Mouse (Mus musculus) ES-Bruce4 (cell line): ENCODE measurements around the gene Klhl11. TPM values are rescaled to one million over a fixed set of nuclear protein-coding genes. Genes with fewer than 3 reads are reported as not detected.

Source experiments
- H3K27ac ChIP-seq: 2 replicates; pipeline ENCODE4 v1.5.1; 2012; ENCODE audit warnings: low read length, inconsistent platforms; ENCODE audit not compliant: insufficient read depth
- H3K27me3 ChIP-seq: 2 replicates; pipeline ENCODE4 v1.6.1; 2012; ENCODE audit warnings: mild to moderate bottlenecking, low read length, inconsistent platforms; ENCODE audit not compliant: control insufficient read depth, poor library complexity, insufficient read depth, severe bottlenecking
- H3K36me3 ChIP-seq: 2 replicates; pipeline ENCODE4 v1.6.1; 2012; ENCODE audit warnings: inconsistent platforms, mild to moderate bottlenecking, low read length, moderate library complexity; ENCODE audit not compliant: control insufficient read depth, poor library complexity, insufficient read depth, severe bottlenecking
- H3K4me1 ChIP-seq: one replicate; pipeline ENCODE4 v1.8.1; 2011; ENCODE audit warnings: low read length; ENCODE audit not compliant: control insufficient read depth, insufficient read depth
- H3K4me3 ChIP-seq: 2 replicates; pipeline ENCODE4 v1.5.1; 2011; ENCODE audit warnings: low read depth, mild to moderate bottlenecking, low read length
- H3K9ac ChIP-seq: 2 replicates; pipeline ENCODE4 v1.6.1; 2012; ENCODE audit warnings: low read depth, mild to moderate bottlenecking, inconsistent platforms; ENCODE audit not compliant: poor library complexity, severe bottlenecking
- H3K9me3 ChIP-seq: replicated peaks from 2 replicates; pipeline ENCODE4 v1.6.1; 2012; ENCODE audit warnings: mild to moderate bottlenecking, low read length, inconsistent platforms; ENCODE audit not compliant: control insufficient read depth, poor library complexity, insufficient read depth, severe bottlenecking
- CTCF ChIP-seq: IDR thresholded peaks from one replicate; pipeline ENCODE4 v1.8.1; 2011; ENCODE audit warnings: low read depth, low read length
- EP300 ChIP-seq: IDR thresholded peaks from 2 replicates; pipeline ENCODE4 v1.6.1; 2011; ENCODE audit warnings: low read depth, low read length; ENCODE audit not compliant: insufficient read depth
- POLR2A ChIP-seq: IDR thresholded peaks from one replicate; pipeline ENCODE4 v1.8.1; 2011; ENCODE audit warnings: low read length; ENCODE audit not compliant: insufficient read depth
- polyA plus RNA-seq: library from polyadenylated mRNA; stranded (reverse); fragments of >200 nt; gene quantifications from 2 replicates; pipeline ENCODE4 v1.2.4, GENCODE M21; 2011; ENCODE audit warnings: low read depth; ENCODE audit not compliant: missing spikeins, insufficient read depth, insufficient read length

Gene Klhl11
- 18.4 and 19.6 TPM in 2 replicates for polyA plus RNA-seq

DNA sequence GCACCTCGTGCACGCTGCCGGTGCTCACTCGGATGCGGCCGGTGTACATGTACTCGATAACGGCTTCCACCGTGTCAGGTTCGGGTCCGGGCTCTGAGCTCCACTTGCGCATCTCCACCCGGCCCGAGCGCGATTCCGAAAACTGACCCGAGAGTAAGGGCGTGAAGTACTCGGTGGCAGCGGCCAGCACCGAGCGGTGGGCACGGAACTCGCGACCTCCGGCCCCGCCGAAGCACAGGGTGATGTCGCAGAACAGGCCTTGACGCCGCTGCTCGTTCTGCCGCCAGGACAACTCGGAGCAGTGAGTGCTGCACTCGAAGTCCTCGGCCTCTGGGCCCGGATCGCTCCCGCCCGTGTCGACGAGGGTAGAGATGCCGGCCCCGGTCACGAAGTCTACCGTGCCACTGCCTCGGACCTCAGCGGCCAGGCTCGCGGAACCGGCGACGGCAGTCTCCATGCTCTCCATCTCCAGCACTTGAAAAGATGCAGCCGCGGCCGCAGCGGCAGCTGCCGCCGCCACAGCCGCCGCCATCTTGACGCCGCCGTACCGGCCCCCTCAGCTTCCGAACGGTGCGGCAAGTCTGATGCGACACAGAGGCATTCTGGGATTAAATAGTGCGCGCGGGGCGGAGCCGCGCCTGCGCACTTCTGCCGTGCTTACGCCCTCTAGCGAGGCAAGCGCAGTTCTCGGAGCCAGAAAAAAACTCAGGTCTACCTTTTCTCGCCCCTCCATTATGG lies at the start of gene Klhl11:
TSS of gene Klhl11 (minus strand) at position 545 of the 738 bp plus-strand sequence.
- no peak for TF ChIP-seq EP300
- TF ChIP-seq CTCF, result peak; percentile 79
- TF ChIP-seq POLR2A, result peak; percentile 73
- peak within 1 kb of the TSS; percentile 85 for H3K9ac ChIP-seq
- no peaks in the 10 kb centered on the region for H3K4me1 ChIP-seq
- H3K9me3 ChIP-seq, result no peaks in the 10 kb centered on the region
- H3K4me3 ChIP-seq, result peak within 1 kb of the TSS; percentile 92
- H3K36me3 ChIP-seq, result peaks cover 23% of the 10 kb centered on the region
- peak within 1 kb of the TSS; percentile 37; the same call in 1 of the 2 replicates for H3K27ac ChIP-seq
- H3K27me3 ChIP-seq, result no peaks in the 10 kb centered on the region

DNA sequence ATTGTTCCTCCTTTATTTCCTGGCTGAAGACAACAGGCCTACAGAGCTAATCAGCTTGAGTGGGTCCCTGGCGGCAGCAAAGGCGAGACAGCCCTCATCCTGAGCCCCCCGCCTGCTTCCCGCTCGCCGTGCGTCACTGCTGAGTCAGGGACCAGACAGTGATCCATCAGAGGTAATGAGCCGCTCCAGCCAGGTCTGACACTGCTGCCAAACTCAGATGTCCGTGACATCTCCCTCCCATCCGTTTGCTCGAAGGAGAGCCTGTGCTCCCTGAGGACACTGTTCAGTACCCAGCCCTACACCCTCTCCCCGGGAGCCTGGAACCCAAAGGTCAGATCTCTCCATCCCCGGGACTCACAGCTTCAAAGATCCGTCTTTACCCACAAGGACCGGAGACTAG lies 48.3 kb upstream of the Klhl11 start:
- H3K36me3 ChIP-seq, result peaks cover 69% of the 10 kb centered on the region
- no peak overlapping the region for H3K9ac ChIP-seq
- peaks cover 4% of the 10 kb centered on the region for H3K4me1 ChIP-seq
- no peaks in the 10 kb centered on the region for H3K9me3 ChIP-seq
- H3K27ac ChIP-seq, result no peak overlapping the region
- H3K4me3 ChIP-seq, result no peak overlapping the region
- TF ChIP-seq EP300 (no peak), CTCF (no peak), POLR2A (no peak)
- no peaks in the 10 kb centered on the region for H3K27me3 ChIP-seq

DNA sequence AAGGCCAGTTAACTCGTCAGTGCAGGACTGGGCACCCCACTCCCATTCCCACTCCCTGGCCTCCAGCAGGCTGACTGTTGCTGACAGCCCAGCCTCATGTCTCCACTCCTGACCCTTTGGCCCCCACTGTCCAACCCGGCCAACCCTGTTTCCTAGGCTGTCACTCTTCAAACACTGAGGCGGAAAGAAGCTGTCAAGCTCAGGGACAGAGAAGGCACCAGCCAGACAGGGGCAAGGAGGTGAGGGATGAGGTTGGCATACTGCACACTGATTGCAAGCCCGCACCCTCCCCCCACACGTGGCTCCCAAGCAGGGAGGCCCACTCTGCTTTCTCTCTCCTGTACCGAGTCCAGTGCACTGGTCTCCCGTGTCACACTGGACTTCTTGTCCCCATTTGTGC lies 46.6 kb upstream of the Klhl11 start:
- H3K27ac ChIP-seq, result no peak overlapping the region
- no peak for TF ChIP-seq CTCF
- TF ChIP-seq EP300, result no peak
- no peak for TF ChIP-seq POLR2A

DNA sequence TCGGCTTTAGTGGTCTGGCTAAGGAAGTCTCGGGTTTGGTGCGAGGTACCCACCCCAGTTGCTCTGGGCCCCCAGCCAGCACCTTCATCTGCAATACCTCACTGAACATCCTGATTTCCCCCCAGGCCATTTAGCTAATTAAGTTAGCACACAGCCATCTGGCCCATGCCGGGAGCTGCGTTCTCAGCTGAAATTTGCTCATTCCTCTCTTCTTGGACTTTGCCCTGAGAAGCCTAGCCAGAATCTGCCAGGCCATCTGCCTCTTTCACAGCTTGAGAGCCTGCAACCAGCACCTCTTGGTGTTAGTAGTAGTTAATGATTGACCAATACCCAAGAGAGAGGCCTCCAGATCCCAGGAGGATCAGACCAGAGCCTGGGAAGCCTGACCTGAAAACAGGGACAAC lies 45.6 kb upstream of the Klhl11 start:
- Histone ChIP-seq H3K9ac (no peak overlapping the region), H3K27me3 (no peaks in the 10 kb centered on the region), H3K36me3 (peaks cover 89% of the 10 kb centered on the region), H3K27ac (no peak overlapping the region), H3K4me3 (no peak overlapping the region), H3K9me3 (no peaks in the 10 kb centered on the region), H3K4me1 (no peaks in the 10 kb centered on the region)
- no peak for TF ChIP-seq CTCF
- no peak for TF ChIP-seq EP300
- no peak for TF ChIP-seq POLR2A

More for the DNA sequence above, 46.6 kb upstream of the Klhl11 start:
- no peaks in the 10 kb centered on the region for H3K27me3 ChIP-seq
- H3K4me1 ChIP-seq, result no peaks in the 10 kb centered on the region
- H3K9me3 ChIP-seq, result no peaks in the 10 kb centered on the region
- H3K36me3 ChIP-seq, result peaks cover 86% of the 10 kb centered on the region
- no peak overlapping the region for H3K4me3 ChIP-seq
- no peak overlapping the region for H3K9ac ChIP-seq

DNA sequence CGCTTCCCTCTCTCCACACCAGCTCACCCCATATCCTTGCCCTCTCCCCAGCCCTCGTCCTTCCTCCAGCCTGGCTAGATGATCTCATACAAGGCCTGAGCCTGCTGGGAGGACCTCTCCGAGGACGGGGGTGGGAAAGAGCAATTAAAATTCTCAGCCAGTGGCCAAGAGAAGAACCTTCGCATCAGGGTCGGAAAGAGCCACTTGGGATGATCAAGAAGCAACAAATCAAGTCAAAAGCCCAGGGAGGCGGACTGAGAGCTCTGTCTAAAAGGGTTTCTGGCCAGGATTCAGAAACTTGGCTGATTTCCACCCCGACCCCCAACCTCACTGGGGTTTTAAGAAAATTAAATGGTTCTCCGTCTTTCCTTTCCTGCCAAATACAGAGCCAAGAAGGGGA lies 43.8 kb upstream of the Klhl11 start:
- no peaks in the 10 kb centered on the region for H3K27me3 ChIP-seq
- no peak for TF ChIP-seq CTCF
- TF ChIP-seq POLR2A, result no peak
- TF ChIP-seq EP300, result no peak
- H3K27ac ChIP-seq, result no peak overlapping the region
- H3K9me3 ChIP-seq, result no peaks in the 10 kb centered on the region
- no peak overlapping the region for H3K4me3 ChIP-seq
- H3K9ac ChIP-seq, result no peak overlapping the region
- peaks cover 87% of the 10 kb centered on the region for H3K36me3 ChIP-seq
- H3K4me1 ChIP-seq, result no peaks in the 10 kb centered on the region

DNA sequence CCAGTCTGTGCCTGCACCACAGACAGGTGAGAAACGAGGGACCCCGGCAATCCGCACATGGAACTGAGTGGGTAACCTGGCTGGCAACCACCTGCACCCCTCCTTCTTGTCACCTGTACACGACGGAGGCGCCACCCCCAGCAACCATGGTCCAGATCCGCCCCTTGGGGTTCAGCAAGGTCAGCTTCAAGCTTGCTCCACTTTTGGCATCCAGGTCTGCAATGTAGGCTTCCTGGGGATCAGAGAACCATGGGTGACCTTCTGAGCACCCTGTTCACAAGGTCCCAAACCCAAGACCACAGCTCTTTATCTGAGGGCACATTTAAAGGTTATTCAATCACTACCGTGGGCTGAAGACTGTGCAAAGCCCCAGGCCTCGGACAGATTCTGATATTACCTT lies 43.2 kb upstream of the Klhl11 start:
- H3K9me3 ChIP-seq, result no peaks in the 10 kb centered on the region
- no peak overlapping the region for H3K9ac ChIP-seq
- H3K4me3 ChIP-seq, result no peak overlapping the region
- no peaks in the 10 kb centered on the region for H3K27me3 ChIP-seq
- no peaks in the 10 kb centered on the region for H3K4me1 ChIP-seq
- TF ChIP-seq POLR2A (no peak), CTCF (no peak), EP300 (no peak)
- 0 out of 2 replicates have a peak overlapping the region, but pooled peaks have one; percentile 21 for H3K27ac ChIP-seq
- H3K36me3 ChIP-seq, result peaks cover 87% of the 10 kb centered on the region
